Mouse (Mus musculus) frontal cortex, postnatal 14 days (tissue): ENCODE data around the gene Add3.
A peak's percentile ranks its signal among the peaks of the same experiment; 100 is the strongest.

ENCODE experiments used
- DNase-seq, 2 experiments: peaks; one replicate each; pipeline ENCODE4 v3.0.0; 2022; ENCODE audit warnings: low spot score in 2 of 2

The Add3 gene

DNA sequence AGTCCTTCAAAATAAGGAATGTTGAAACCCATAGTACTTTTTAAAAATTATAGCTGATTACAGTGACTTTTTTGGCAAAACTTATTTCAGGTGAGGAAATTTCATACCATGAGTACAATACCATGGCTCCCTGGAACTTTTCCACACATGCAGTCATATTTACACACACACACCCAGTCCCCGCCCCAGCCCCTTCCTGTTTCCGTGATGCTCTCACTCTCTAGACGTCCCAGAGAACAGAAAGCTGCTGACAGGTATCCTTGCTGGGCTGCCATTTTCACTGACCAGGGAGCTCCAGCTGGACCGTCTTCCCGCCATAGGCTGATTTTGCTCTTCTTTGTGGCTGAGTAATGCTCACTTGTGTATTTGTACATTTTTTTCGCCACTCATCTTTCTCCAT lies 101.6 kb downstream of the Add3 start:
- DNase-seq: no peak

DNA sequence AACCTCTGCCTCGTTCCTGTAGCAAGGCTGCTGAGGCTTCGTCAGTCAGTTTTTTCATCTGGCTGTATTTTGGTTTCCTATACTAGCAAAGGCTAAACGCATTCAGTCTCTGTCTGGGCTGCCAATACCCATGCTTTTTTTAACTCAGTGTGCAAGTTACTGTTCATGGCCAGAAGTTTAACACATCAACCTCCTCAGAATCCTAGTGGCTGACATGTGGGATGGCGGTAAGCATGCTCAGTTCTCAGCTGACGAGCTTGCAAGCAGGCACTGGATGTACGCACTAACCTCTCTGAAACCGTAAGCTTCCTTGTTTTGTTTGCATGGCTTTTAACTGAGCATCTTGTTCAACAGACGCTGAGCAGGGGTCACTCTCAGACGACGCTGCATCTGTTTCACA lies 103.7 kb downstream of the Add3 start:
- no peak for DNase-seq

GRCm38 (mm10) chr19:53247558-53247957 lies 107.3 kb downstream of the Add3 start:
- DNase-seq: no peak

DNA sequence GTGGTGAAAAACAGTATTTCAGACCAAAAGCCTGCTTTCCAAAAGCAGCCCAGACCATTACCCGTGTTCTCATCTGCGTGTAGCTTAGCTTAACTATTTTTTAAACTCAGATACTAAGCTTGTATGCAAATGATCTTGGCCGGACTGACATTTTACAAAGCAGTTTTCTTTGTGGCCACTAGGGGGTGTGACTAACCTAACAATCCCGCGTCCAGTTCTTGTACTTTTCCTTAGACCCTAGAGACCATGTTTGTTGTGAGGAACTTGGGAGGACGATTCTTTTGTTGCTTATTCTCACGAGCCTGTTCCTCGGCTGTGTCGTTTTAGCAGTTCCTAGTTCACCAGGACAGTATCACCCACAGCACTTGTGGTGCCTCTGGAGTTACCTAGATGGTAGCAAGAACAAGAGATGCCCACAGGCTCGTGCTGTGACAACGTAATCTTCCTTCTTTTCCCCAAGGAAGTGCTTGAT lies 107.8 kb downstream of the Add3 start:
- DNase-seq: peak in 1 of 2 experiments; percentile 45

- no peak for DNase-seq
Observed at GRCm38 (mm10) chr19:53251015-53251414, 110.8 kb downstream of the Add3 start.

DNA sequence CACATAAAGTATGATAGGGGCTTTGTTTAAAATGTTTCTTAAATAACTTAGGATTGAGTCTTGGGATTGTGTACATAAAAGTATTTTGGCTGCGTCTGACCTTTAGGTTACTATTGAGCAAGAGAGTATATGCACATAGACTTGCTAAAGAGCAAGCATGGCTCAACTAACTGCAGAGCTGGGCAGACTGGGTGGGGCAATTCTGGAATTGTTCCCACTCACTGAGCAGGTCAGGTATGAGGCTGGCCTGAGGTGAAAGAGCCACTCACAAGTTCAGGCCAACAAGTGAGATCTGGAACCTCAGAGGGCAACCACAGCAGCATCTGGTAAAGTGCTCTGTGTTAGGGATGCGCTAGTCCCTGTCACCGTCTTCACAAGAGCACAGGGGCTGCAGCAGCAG lies 111.4 kb downstream of the Add3 start:
- no peak for DNase-seq

GRCm38 (mm10) chr19:53252111-53253028 lies 112.1 kb downstream of the Add3 start:
- DNase-seq: no peak

- no peak for DNase-seq
Observed at GRCm38 (mm10) chr19:53256361-53256760, 116.1 kb downstream of the Add3 start.

GRCm38 (mm10) chr19:53256991-53257594 lies 116.8 kb downstream of the Add3 start:
- no peak for DNase-seq

GRCm38 (mm10) chr19:53257631-53258560 lies 117.7 kb downstream of the Add3 start:
- no peak for DNase-seq

GRCm38 (mm10) chr19:53258740-53259506 lies 118.7 kb downstream of the Add3 start:
- no peak for DNase-seq

GRCm38 (mm10) chr19:53259541-53259940 lies 119.3 kb downstream of the Add3 start:
- no peak for DNase-seq

DNA sequence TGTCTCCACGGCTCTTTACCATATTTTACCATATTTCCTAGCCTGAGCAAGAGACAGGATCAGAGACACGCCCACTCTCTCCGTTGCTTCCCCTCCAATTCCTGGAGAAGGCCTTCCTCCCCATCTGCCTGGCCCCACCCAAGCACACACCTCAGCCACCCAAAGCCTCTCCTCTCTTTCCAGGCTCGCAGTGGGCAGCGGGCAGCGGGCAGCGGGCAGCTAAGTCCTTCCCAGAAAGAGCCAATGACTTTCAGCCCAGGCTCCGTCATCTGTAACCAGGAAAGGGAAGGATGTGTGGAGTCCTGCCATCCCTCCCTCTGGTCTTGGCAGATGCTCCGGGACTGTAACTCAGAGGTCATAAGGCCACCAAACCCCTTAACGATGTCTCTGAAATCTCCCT lies 120.0 kb downstream of the Add3 start:
- no peak for DNase-seq

DNA sequence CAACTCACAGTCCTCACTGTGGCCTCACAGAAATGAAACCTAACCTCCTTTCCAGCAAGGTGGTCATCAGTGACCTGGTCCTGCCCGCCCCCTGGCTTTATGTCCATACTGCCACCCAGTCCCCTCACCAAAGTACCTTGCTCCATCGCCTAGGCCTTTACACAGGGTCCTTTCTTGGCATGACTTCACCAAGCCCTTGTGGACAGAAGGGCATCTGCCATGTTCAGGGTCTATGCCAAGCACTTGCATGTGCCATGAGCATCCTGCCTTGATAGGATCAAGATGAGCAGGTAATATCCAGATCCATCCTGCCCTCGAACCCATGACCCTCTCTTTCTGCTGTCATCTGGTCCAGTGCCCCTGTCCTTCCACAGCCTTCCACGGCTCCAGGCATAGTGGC lies 120.6 kb downstream of the Add3 start:
- no peak for DNase-seq

DNA sequence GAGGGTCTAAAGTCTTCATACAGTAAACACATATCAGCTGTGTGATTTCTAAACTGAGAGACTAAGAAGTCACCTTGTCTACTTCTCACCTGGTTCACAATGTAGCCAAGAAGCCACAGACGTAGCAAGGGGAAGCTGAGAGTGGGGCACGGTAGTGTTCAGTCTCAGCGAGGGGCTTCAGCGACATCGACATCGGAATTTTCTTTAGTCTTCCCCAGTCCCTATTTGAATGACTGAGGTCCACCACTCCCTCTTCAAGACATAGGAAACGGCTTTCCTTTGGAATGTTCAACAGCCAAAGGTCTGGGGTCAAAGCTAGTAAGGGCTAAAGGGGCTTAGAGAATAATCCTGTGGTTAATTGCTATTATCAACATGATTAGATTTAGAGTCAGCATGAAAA lies 121.8 kb downstream of the Add3 start:
- no peak for DNase-seq

GRCm38 (mm10) chr19:53263859-53264733 lies 123.9 kb downstream of the Add3 start:
- no peak for DNase-seq

- DNase-seq: no peak
Observed at GRCm38 (mm10) chr19:53264821-53265727, 124.8 kb downstream of the Add3 start.

- DNase-seq: no peak
Observed at GRCm38 (mm10) chr19:53267305-53267704, 127.1 kb downstream of the Add3 start.

GRCm38 (mm10) chr19:53273055-53273722 lies 132.9 kb downstream of the Add3 start:
- DNase-seq: no peak
